Mouse (Mus musculus) myocyte (in vitro differentiated cells): ENCODE data around the gene Iars2.

Experiments used
- CEBPB ChIP-seq: IDR thresholded peaks from 2 replicates; pipeline ENCODE4 v1.6.1; 2011; ENCODE audit warnings: mild to moderate bottlenecking, moderate library complexity; ENCODE audit not compliant: poor library complexity, insufficient read depth, severe bottlenecking
- E2F4 ChIP-seq: IDR thresholded peaks from one replicate; pipeline ENCODE4 v1.6.1; 2011; ENCODE audit warnings: mild to moderate bottlenecking, control low read depth, moderate library complexity; ENCODE audit not compliant: insufficient read depth
- MAX ChIP-seq: IDR thresholded peaks from one replicate; pipeline ENCODE4 v1.6.1; 2011; ENCODE audit warnings: low read depth, mild to moderate bottlenecking, control low read depth
- MYOD1 ChIP-seq, 3 experiments: IDR thresholded peaks; one replicate each; pipeline ENCODE4 v1.6.1; 2011; ENCODE audit warnings: control low read depth in 2 of 3, low read depth in 2 of 3, mild to moderate bottlenecking in 2 of 3, moderate library complexity in 1 of 3; ENCODE audit not compliant: insufficient read length in 2 of 3, control insufficient read depth in 1 of 3
- MYOG ChIP-seq, 3 experiments: IDR thresholded peaks; one replicate each; pipeline ENCODE4 v1.6.1; 2011; ENCODE audit warnings: control low read depth in 2 of 3, low read depth in 2 of 3, mild to moderate bottlenecking in 2 of 3; ENCODE audit not compliant: insufficient read length in 2 of 3, control insufficient read depth in 1 of 3, insufficient read depth in 1 of 3
- POLR2A ChIP-seq: IDR thresholded peaks from one replicate; pipeline ENCODE4 v1.6.1; 2011; ENCODE audit warnings: low read depth, mild to moderate bottlenecking, control low read depth, moderate library complexity; ENCODE audit not compliant: insufficient read length
- POLR2AphosphoS2 ChIP-seq: IDR thresholded peaks from one replicate; pipeline ENCODE4 v1.6.1; 2011; ENCODE audit warnings: low read depth, control low read depth; ENCODE audit not compliant: insufficient read length
- REST ChIP-seq: IDR thresholded peaks from one replicate; pipeline ENCODE4 v1.6.1; 2011; ENCODE audit warnings: mild to moderate bottlenecking, control low read depth, moderate library complexity; ENCODE audit not compliant: insufficient read depth, insufficient read length
- SRF ChIP-seq: IDR thresholded peaks from one replicate; pipeline ENCODE4 v1.6.1; 2011; ENCODE audit warnings: low read depth; ENCODE audit not compliant: control insufficient read depth, insufficient read length
- TCF12 ChIP-seq: IDR thresholded peaks from one replicate; pipeline ENCODE4 v1.6.1; 2011; ENCODE audit warnings: mild to moderate bottlenecking, control low read depth; ENCODE audit not compliant: poor library complexity, insufficient read depth, severe bottlenecking
- TCF3 ChIP-seq: IDR thresholded peaks from one replicate; pipeline ENCODE4 v1.6.1; 2011; ENCODE audit warnings: low read depth, control low read depth; ENCODE audit not compliant: insufficient read length
- USF1 ChIP-seq: IDR thresholded peaks from one replicate; pipeline ENCODE4 v1.6.1; 2011; ENCODE audit warnings: low read depth, mild to moderate bottlenecking, control low read depth, moderate library complexity

GRCm38 (mm10) chr1:185354731-185355130, 25.5 kb upstream of the Iars2 start:
- TF ChIP-seq POLR2A (no peak), USF1 (no peak), TCF12 (no peak), CEBPB (no peak), E2F4 (no peak), POLR2AphosphoS2 (no peak), MYOG (IDR thresholded peaks at IDR 0.05; ENCODE audit: control insufficient read depth in 1 of 3, insufficient read depth in 1 of 3, insufficient read length in 2 of 3, low read depth in 2 of 3) (no peak), SRF (no peak), REST (no peak), MYOD1 (IDR thresholded peaks at IDR 0.05; ENCODE audit: control insufficient read depth in 1 of 3, insufficient read length in 2 of 3, low read depth in 2 of 3) (no peak), MAX (no peak), TCF3 (no peak)
